Mouse (Mus musculus): ENCODE measurements around the gene Mpo.
A peak's percentile ranks its signal among the peaks of the same experiment; 100 is the strongest.

Mpo gene

DNA sequence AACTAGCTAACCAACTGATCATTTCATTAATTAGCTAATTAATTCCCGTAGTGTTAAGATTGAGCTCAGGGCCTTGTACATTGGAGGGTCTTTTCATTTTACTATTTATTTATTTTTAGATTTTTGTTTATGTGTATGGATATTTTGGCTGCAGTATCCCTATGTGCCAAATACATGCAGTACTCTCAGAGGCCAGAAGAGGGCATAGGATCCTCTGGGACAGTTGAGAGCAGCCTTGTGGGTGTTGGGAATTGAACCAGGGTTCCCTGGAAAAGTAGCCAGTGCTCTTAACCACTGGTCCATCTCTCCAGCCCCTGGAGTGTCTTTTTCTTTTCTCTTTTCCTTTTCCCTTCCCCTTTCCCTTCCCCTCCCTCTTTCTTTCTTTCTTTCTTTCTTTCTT, 12.1 kb downstream of the Mpo start:
- peak; percentile 68 for DNase-seq (ENCODE audit: low read depth, low spot score)

DNA sequence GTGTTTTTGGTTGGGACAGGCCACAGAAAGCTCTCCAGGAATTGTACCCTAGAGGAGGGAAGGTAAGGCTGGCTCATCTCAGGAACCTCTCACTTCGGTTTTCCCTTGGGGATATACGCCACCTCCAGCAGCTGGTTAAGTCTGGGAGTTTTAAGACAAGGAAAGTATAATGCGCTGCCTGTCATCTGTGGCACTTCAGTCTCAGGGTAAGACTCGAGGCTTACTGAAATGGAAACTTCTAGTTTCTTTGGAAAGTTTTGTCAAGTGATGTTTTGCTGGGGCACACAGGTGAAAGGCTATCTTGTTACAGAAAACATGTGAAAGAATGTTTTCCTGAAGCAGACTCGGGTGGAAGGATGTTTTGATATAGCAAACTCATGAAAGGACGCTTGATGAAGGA, 14.1 kb downstream of the Mpo start:
- no peak for DNase-seq (ENCODE audit: low read depth, low spot score)

DNA sequence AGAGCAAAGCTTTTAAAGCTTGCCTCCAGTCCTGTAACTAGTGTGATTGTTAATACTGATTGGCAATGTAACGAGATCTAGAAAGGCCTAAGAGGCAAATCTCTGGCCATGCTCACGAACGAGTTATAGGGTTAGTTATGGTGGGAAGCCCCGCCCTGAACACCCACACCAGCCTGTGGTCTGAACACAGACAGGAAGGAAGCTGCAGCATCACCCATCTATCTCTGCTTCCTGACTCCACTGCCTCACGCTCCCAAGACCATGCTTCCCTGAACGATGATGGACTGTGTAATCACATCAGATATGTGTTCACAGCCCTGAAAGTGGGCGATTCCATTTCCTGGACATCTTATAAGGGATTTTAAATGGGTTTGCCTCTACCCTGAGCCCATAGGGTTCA, 14.9 kb downstream of the Mpo start:
- no peak for DNase-seq (ENCODE audit: low read depth, low spot score)

- no peak for DNase-seq (ENCODE audit: low read depth, low spot score)
Observed at GRCm38 (mm10) chr11:87811396-87811795, 18.0 kb downstream of the Mpo start.

- no peak for DNase-seq (ENCODE audit: low read depth, low spot score)
Observed at GRCm38 (mm10) chr11:87814831-87815230, 21.4 kb downstream of the Mpo start.

DNA sequence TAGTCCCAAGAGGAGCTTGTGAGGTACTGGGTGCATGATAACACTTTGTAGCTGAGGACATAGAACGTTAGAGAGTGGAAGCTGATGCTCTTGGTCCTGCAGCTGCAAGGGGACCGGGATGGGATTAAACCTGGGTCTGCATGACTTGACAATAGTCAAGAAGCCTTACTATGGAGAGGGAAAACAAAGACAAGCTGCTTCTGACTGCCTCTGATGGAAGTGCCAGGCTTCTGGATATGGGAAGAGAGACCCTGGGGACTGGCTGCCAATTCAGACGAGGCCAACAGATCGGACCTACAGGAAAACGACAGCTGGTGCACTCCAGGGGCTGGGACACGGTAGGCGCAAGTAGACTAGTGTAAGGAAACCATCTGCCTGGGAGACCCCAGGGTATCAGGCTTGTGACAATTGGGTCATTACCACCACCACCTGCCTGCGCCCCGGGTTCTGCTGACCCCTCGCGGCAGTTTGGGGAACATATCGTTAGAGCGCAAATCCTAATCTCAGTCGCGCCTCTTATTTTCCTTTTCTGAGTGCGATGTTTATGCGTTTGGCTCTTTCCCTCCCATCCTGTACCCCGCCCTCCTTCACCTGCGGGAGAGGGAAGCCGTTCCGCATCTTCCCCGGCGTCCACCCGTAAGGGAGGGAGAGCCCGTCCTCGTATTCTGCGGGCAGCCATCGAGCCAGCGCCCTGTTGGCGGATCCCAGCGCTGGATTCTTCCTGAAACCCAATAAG, 23.5 kb downstream of the Mpo start:
- no peak for DNase-seq (ENCODE audit: low read depth, low spot score)

- peak; percentile 84 for DNase-seq (ENCODE audit: low read depth, low spot score)
Observed at GRCm38 (mm10) chr11:87817443-87817773, 24.0 kb downstream of the Mpo start.

DNA sequence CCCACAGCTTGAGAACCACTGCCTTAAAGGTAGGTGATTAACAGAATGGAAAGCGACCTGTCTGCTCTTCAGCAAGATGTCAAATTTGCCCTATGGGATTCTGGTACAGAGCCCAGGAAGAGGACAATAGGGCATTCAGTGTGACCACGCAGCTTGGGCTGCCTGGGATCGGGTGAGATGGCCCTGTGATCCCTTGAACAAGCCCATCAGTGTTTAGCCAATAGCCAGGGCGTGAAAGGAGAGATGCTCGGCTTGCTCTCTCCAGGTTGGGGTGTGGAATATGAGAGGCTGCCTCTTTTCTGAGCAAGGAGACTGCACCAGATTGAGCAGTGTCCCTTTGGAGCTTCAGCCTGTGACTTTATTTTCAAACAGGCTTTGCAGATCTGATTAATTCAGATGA, 28.1 kb downstream of the Mpo start:
- DNase-seq (ENCODE audit: low read depth, low spot score), result no peak

- no peak for DNase-seq (ENCODE audit: low read depth, low spot score)
Observed at GRCm38 (mm10) chr11:87828239-87828900, 35.0 kb downstream of the Mpo start, which contains the start of gene Lpo. TSS of gene Lpo (minus strand) at chr11:87828289.

DNA sequence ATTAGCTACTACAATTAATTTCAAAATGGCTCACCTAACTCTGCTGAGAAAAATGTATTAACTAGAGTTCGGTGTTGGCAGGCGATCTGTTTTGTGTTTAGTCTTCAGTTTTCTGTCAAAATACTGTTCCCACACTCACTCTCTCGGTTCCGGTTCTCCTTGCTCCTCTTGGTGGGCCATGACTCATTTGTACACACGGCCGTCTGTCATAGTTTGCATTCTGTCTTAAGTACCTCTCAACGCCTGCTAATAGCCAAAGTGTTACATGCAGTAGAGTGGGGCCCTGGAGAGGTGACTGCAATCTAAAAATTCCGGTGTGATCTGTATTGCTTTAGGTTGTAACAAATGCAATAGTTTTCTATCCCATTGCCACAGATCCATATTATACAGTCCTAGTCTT, 47.3 kb downstream of the Mpo start:
- DNase-seq (ENCODE audit: low read depth, low spot score), result no peak

DNA sequence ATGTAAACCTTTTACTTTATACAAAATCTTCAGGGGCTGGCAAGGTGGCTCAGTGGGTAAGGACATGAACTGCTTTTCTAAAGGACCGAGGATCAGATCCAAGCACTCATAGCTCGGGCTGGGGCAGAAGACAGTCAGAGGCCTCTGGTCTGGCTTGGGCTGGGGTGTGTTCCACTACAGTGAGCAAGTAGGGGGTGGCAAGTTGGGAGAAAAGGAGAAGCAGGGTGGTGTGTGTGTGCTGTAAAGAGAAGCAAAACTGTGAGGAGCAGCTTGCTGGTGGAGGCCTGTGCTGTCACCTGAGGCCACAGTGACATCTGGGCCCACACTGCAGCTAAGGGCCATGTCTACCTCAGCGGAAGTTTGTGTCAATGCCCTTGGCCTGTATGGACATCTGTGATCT, 48.1 kb downstream of the Mpo start:
- no peak for DNase-seq (ENCODE audit: low read depth, low spot score)

DNA sequence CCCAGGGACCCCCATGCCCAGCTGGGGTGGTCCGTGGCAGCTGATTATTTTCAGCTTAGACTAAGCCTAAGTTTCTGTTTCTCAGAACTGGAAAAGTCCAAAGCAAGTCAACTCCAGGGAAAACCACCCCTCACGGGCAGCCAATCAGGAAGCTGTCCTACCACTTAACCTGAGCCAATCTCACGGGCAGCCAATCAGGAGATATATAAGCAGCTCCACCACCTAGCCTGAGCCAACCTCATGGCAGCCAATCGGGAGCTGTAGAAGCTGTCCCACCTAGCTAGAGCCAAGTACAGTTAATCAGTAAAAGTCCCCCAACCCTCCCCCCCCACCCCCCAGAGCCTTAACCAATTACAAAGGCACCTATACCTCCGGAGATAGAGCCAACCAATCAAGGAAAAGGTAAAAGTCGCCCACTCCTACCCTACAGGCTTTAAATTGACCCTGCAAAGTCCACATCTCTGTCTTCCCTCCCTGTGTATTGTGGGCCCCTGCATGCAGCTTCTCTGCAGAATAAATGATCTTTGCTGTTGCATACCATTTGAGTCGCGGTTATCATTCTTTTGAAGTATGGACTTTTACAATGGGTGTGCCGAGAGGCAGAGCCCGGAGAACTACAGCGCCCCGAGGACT, 53.7 kb downstream of the Mpo start:
- DNase-seq (ENCODE audit: low read depth, low spot score), result peak; percentile 76

DNA sequence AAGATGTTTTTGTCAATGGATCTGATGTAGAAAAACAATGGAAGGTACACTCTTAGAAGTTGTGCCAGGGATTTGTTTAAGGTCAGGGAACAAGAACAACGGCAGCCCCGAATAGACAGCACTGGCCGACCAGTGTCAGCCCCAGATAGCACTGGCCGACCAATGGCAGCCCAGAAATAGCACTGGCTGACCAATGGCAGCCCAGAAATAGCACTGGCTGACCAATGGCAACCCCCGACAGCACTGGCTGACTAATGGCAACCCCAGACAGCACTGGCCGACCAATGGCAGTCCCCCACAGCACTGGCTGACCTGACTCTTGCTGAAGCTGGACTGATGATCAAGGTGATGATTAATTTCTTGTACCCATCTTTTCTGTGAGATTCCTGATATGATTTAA, 54.5 kb downstream of the Mpo start:
- peak; percentile 85 for DNase-seq (ENCODE audit: low read depth, low spot score)

- peak; percentile 97 for DNase-seq (ENCODE audit: low read depth, low spot score)
Observed at GRCm38 (mm10) chr11:87852690-87853596, 59.6 kb downstream of the Mpo start, which contains the start of gene Mks1. TSS of gene Mks1 (plus strand) at chr11:87853215.

GRCm38 (mm10) chr11:87853597-87853954, 60.2 kb downstream of the Mpo start:
- DNase-seq (ENCODE audit: low read depth, low spot score), result no peak
